Mouse (Mus musculus): ENCODE results near the gene Prpf18.
"Not testable (repeated sequence)": the region's sequence is repeated elsewhere in the genome, so short reads cannot be mapped to it uniquely, and the experiment has no call there.

Prpf18 gene

GRCm38 (mm10) chr2:4651500-4652285 lies at the start of gene Prpf18:
Gene Prpf18, minus strand, starts transcription at chr2:4652113.
- peak; percentile 91 for DNase-seq (ENCODE audit: low read depth)

GRCm38 (mm10) chr2:4679886-4680285 lies 28.0 kb upstream of the Prpf18 start:
- no peak for DNase-seq (ENCODE audit: low read depth)

- DNase-seq (ENCODE audit: low read depth), result no peak
These were observed 19.7 kb upstream of the Prpf18 start for GRCm38 (mm10) chr2:4671636-4672035.

- DNase-seq (ENCODE audit: low read depth), result no peak
These were observed 17.8 kb upstream of the Prpf18 start for GRCm38 (mm10) chr2:4669701-4670100.

GRCm38 (mm10) chr2:4668626-4669025 lies 16.7 kb upstream of the Prpf18 start:
- no peak for DNase-seq (ENCODE audit: low read depth)

GRCm38 (mm10) chr2:4660677-4661076 lies 8.8 kb upstream of the Prpf18 start:
- DNase-seq (ENCODE audit: low read depth), result no peak

GRCm38 (mm10) chr2:4649646-4650045 lies 2.3 kb downstream of the Prpf18 start:
- DNase-seq (ENCODE audit: low read depth), result no peak

- DNase-seq (ENCODE audit: low read depth), result no peak
These were observed 3.8 kb downstream of the Prpf18 start for GRCm38 (mm10) chr2:4648094-4648493.

GRCm38 (mm10) chr2:4645066-4645465 lies 6.8 kb downstream of the Prpf18 start:
- DNase-seq (ENCODE audit: low read depth), result no peak

- no peak for DNase-seq (ENCODE audit: low read depth)
These were observed 13.7 kb downstream of the Prpf18 start for GRCm38 (mm10) chr2:4638189-4638588.

- no peak for DNase-seq (ENCODE audit: low read depth)
These were observed 15.3 kb downstream of the Prpf18 start for GRCm38 (mm10) chr2:4636656-4637055.

- no peak for DNase-seq (ENCODE audit: low read depth)
These were observed 16.1 kb downstream of the Prpf18 start for GRCm38 (mm10) chr2:4635804-4636203.

GRCm38 (mm10) chr2:4630197-4630835 lies 21.6 kb downstream of the Prpf18 start:
- DNase-seq (ENCODE audit: low read depth), result no peak

- no peak for DNase-seq (ENCODE audit: low read depth)
These were observed 22.4 kb downstream of the Prpf18 start for GRCm38 (mm10) chr2:4629470-4629869.

- no peak for DNase-seq (ENCODE audit: low read depth)
These were observed 23.0 kb downstream of the Prpf18 start for GRCm38 (mm10) chr2:4628920-4629319.

- no peak for DNase-seq (ENCODE audit: low read depth)
These were observed 25.0 kb downstream of the Prpf18 start for GRCm38 (mm10) chr2:4626911-4627310.

GRCm38 (mm10) chr2:4621471-4621985 lies 30.4 kb downstream of the Prpf18 start:
- DNase-seq (ENCODE audit: low read depth), result no peak

- DNase-seq (ENCODE audit: low read depth), result no peak
These were observed 31.1 kb downstream of the Prpf18 start for GRCm38 (mm10) chr2:4620640-4621401.

- DNase-seq (ENCODE audit: low read depth), result no peak
These were observed 31.9 kb downstream of the Prpf18 start for GRCm38 (mm10) chr2:4619893-4620593.

- not testable (repeated sequence) for DNase-seq (ENCODE audit: low read depth)
These were observed 32.8 kb downstream of the Prpf18 start for GRCm38 (mm10) chr2:4619126-4619525.

- DNase-seq (ENCODE audit: low read depth), result no peak
These were observed 34.9 kb downstream of the Prpf18 start for GRCm38 (mm10) chr2:4616995-4617394.

GRCm38 (mm10) chr2:4615014-4615546 lies 36.8 kb downstream of the Prpf18 start:
- no peak for DNase-seq (ENCODE audit: low read depth)
